Mouse (Mus musculus): ENCODE measurements around the gene Zfp534. TPM values are rescaled to one million over a fixed set of nuclear protein-coding genes. Genes with fewer than 3 reads are reported as not detected.
"Not testable (repeated sequence)": the region's sequence is repeated elsewhere in the genome, so short reads cannot be mapped to it uniquely, and the experiment has no call there.

Zfp534 gene
- polyA plus RNA-seq (2014; fragmentation: Nextera tagmentation; extraction: Ambion mirVana): not detected in 2 replicates

- ATAC-seq (ENCODE audit: low read depth); H3K4me1 ChIP-seq (ENCODE audit: control insufficient read depth, insufficient read depth, low read length); H3K27me3 ChIP-seq (ENCODE audit: control insufficient read depth, insufficient read depth, low read length); H3K4me2 ChIP-seq (ENCODE audit: low read depth, low read length); H3K9ac ChIP-seq (replicated peaks; ENCODE audit: low read depth, low read length); H3K36me3 ChIP-seq (ENCODE audit: control insufficient read depth, insufficient read depth, low read length); H3K4me3 ChIP-seq (ENCODE audit: low read depth, low read length); H3K27ac ChIP-seq (ENCODE audit: low read depth, low read length); H3K9me3 ChIP-seq (ENCODE audit: control insufficient read depth, low read length): not testable (repeated sequence)
- 100% methylated on average over 2 of the region's 3 CpGs for WGBS
Measured at GRCm38 (mm10) chr4:147702453-147702852, at the start of gene Zfp534. TSS of gene Zfp534 (minus strand) at chr4:147702553.

DNA sequence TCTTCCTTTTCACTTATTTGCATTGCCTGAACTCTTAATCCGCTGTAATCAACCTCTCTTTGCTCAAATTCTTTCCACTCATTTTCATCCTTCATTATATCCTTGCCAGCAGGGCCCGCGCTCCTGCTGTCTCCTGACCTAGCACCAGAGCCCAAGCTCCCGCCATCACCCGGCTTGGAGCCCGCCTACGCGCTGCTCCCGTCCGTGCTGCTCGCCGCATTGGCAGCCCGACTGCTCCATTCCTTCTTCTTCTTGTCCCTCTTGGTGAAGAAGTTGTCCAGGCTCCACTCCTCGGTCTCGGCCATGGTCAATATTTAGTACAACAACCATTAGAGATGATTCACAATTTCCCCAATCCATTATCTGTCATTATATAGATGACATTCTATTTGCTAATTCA is 43.9 kb upstream of the Zfp534 start:
- H3K9ac ChIP-seq (replicated peaks; ENCODE audit: low read depth, low read length); H3K27me3 ChIP-seq (ENCODE audit: control insufficient read depth, insufficient read depth, low read length); H3K4me3 ChIP-seq (ENCODE audit: low read depth, low read length); H3K27ac ChIP-seq (ENCODE audit: low read depth, low read length); H3K4me1 ChIP-seq (ENCODE audit: control insufficient read depth, insufficient read depth, low read length); ATAC-seq (ENCODE audit: low read depth); H3K4me2 ChIP-seq (ENCODE audit: low read depth, low read length); H3K36me3 ChIP-seq (ENCODE audit: control insufficient read depth, insufficient read depth, low read length); H3K9me3 ChIP-seq (ENCODE audit: control insufficient read depth, low read length): not testable (repeated sequence)
- 93% methylated on average over 14 of the region's 15 CpGs for WGBS

DNA sequence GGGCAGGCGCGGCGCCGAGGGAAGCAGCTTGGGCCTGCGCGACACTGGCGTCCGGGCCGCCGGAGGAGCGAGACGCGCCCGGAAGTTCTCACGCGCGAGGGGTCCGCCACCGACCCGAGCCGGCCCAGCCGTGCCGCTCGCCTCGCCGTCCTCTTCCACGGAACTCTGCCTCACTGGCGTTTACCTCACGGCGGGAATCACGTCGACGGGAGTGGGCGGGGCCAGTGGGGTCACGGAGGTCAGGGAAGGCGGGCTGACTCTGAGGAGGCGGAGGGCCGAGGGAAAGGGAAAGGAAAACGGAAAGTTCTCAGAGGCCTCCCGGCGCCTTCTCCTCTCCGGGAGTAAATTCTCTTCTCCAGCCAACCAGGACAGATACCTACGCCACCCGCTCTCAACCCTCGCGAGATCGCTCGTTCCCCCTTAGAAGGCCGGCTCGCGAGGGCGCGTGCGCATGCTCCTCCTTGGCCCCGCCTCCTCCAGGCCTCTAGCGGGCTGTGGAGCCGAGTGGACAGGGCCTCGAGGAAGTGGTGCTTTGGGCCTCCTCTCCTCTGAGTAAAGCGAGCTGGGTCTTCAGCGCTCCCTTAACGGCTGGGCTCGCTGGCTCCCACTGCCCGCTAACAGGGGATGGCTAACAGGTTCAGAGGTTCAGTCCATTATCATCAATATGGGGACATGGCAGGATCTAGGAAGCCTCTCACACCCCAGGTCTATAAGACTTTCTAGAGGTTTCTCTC is 36.5 kb upstream of the Zfp534 start:
- not testable (repeated sequence) for ATAC-seq (ENCODE audit: low read depth); H3K27ac ChIP-seq (ENCODE audit: low read depth, low read length); H3K9ac ChIP-seq (replicated peaks; ENCODE audit: low read depth, low read length); H3K27me3 ChIP-seq (ENCODE audit: control insufficient read depth, insufficient read depth, low read length); H3K9me3 ChIP-seq (ENCODE audit: control insufficient read depth, low read length); H3K4me1 ChIP-seq (ENCODE audit: control insufficient read depth, insufficient read depth, low read length); H3K36me3 ChIP-seq (ENCODE audit: control insufficient read depth, insufficient read depth, low read length)
- peak overlapping the region; percentile 26; the same call in 1 of the 2 replicates for H3K4me2 ChIP-seq (ENCODE audit: low read depth, low read length)
- 32% methylated on average over 54 of the region's 63 CpGs for WGBS
- peak overlapping the region; percentile 15 for H3K4me3 ChIP-seq (ENCODE audit: low read depth, low read length)

DNA sequence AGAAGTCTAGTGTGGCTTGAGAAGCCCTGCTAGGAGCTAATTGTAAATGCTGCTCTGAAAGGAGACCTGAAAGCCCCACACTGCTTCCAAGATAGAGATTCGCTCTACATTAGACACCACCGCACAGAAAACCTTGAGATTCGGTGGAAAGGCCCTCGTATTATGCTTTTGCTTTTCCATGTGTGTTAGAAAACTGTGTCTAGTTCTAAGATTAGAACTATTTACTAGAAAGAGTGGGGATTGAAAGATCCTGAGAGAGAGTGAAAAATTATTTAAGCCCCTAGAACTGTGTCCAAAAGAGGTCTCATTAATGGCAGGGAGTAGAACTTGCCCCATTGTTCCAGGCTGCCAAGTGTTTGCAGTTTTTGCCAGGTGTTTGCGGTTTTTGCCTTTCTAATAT is 47.1 kb downstream of the Zfp534 start:
- not testable (repeated sequence) for H3K9me3 ChIP-seq (ENCODE audit: control insufficient read depth, low read length); H3K4me2 ChIP-seq (ENCODE audit: low read depth, low read length); ATAC-seq (ENCODE audit: low read depth); H3K27me3 ChIP-seq (ENCODE audit: control insufficient read depth, insufficient read depth, low read length); H3K9ac ChIP-seq (replicated peaks; ENCODE audit: low read depth, low read length); H3K4me3 ChIP-seq (ENCODE audit: low read depth, low read length); H3K4me1 ChIP-seq (ENCODE audit: control insufficient read depth, insufficient read depth, low read length); H3K36me3 ChIP-seq (ENCODE audit: control insufficient read depth, insufficient read depth, low read length); H3K27ac ChIP-seq (ENCODE audit: low read depth, low read length)
- 91% methylated on average over 4 of the region's 5 CpGs for WGBS

DNA sequence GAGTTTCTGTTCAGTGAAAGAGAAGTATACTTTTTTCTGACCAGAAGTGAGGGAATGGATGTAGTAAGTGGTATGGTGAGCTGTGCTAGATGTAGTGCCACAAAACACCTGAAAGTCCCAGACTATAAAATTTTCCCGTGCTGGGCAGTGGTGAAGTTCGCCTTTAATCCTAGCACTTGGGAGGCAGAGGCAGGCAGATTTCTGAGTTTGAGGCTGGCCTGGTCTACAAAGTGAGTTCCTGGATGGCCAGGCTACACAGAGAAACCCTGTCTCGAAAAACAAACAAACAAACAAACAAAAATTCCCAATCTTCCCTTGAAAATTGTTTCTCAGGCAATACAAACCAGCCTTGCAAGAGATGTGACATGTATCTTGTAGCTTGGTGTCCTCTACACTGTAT is 54.9 kb downstream of the Zfp534 start:
- not testable (repeated sequence) for H3K9ac ChIP-seq (replicated peaks; ENCODE audit: low read depth, low read length); H3K4me3 ChIP-seq (ENCODE audit: low read depth, low read length); H3K27me3 ChIP-seq (ENCODE audit: control insufficient read depth, insufficient read depth, low read length); H3K4me1 ChIP-seq (ENCODE audit: control insufficient read depth, insufficient read depth, low read length); H3K36me3 ChIP-seq (ENCODE audit: control insufficient read depth, insufficient read depth, low read length); H3K27ac ChIP-seq (ENCODE audit: low read depth, low read length); ATAC-seq (ENCODE audit: low read depth); H3K4me2 ChIP-seq (ENCODE audit: low read depth, low read length); H3K9me3 ChIP-seq (ENCODE audit: control insufficient read depth, low read length)
- no CpG with 5 or more reads among the region's 3 CpGs for WGBS

DNA sequence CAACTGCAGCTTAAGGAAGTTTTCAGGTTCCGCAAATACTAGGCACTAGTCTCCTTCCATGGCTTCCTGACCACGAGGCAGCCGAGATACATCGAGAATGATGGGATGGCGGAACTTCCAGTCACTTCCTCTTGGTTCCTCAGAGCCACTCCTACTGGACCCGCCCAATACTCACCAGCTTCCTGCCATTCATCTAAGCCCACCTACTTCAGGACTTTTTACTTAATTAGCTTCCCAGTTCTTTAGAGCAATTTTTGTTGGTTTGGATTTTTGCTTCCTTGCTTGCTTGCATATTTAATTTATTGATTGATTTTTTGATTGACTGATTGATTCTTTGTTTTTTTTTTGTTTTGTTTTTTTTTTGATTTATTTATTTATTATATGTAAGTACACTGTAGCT is 59.9 kb downstream of the Zfp534 start, which contains the start of gene Zfp979:
Gene Zfp979, minus strand, starts transcription at position 101 of the 400 bp plus-strand sequence.
- no CpG with 5 or more reads among the region's 6 CpGs for WGBS
- H3K4me2 ChIP-seq (ENCODE audit: low read depth, low read length); ATAC-seq (ENCODE audit: low read depth); H3K36me3 ChIP-seq (ENCODE audit: control insufficient read depth, insufficient read depth, low read length); H3K27me3 ChIP-seq (ENCODE audit: control insufficient read depth, insufficient read depth, low read length); H3K9me3 ChIP-seq (ENCODE audit: control insufficient read depth, low read length); H3K4me1 ChIP-seq (ENCODE audit: control insufficient read depth, insufficient read depth, low read length); H3K9ac ChIP-seq (replicated peaks; ENCODE audit: low read depth, low read length); H3K4me3 ChIP-seq (ENCODE audit: low read depth, low read length); H3K27ac ChIP-seq (ENCODE audit: low read depth, low read length): not testable (repeated sequence)

- H3K4me2 ChIP-seq (ENCODE audit: low read depth, low read length); ATAC-seq (ENCODE audit: low read depth); H3K27me3 ChIP-seq (ENCODE audit: control insufficient read depth, insufficient read depth, low read length); H3K4me3 ChIP-seq (ENCODE audit: low read depth, low read length); H3K27ac ChIP-seq (ENCODE audit: low read depth, low read length); H3K36me3 ChIP-seq (ENCODE audit: control insufficient read depth, insufficient read depth, low read length); H3K9me3 ChIP-seq (ENCODE audit: control insufficient read depth, low read length); H3K4me1 ChIP-seq (ENCODE audit: control insufficient read depth, insufficient read depth, low read length); H3K9ac ChIP-seq (replicated peaks; ENCODE audit: low read depth, low read length): not testable (repeated sequence)
- 46% methylated on average over 2 of the region's 3 CpGs for WGBS
Measured at GRCm38 (mm10) chr4:147641932-147642331, 60.4 kb downstream of the Zfp534 start.

- H3K36me3 ChIP-seq (ENCODE audit: control insufficient read depth, insufficient read depth, low read length); H3K4me1 ChIP-seq (ENCODE audit: control insufficient read depth, insufficient read depth, low read length); H3K4me3 ChIP-seq (ENCODE audit: low read depth, low read length); H3K27ac ChIP-seq (ENCODE audit: low read depth, low read length); H3K9me3 ChIP-seq (ENCODE audit: control insufficient read depth, low read length); H3K27me3 ChIP-seq (ENCODE audit: control insufficient read depth, insufficient read depth, low read length); H3K9ac ChIP-seq (replicated peaks; ENCODE audit: low read depth, low read length); H3K4me2 ChIP-seq (ENCODE audit: low read depth, low read length): not testable (repeated sequence)
- no CpG with 5 or more reads among the region's 2 CpGs for WGBS
- ATAC-seq (ENCODE audit: low read depth): peak; percentile 49; the same call in 1 of the 2 replicates
Measured at GRCm38 (mm10) chr4:147633818-147634262, 68.5 kb downstream of the Zfp534 start.
